Mouse (Mus musculus): ENCODE results near the gene Ikzf2. TPM values are rescaled to one million over a fixed set of nuclear protein-coding genes. Genes with fewer than 3 reads are reported as not detected.

Ikzf2 gene
- total RNA-seq (2021) = 1 to 10 TPM; 3.7 to 7.9 TPM

- intact Hi-C loops (cut with DNase I) = loop anchor here (2.0 to 5.0 kb wide), 2 partner anchors 355 to 445 kb away; no protein-coding TSS in a partner anchor
- DNase-seq (ENCODE audit: low spot score in 2 of 2) = peak; percentile 66 to 74
Observed at GRCm38 (mm10) chr1:69687076-69687991, at the start of gene Ikzf2. Gene Ikzf2 (minus strand): TSS chr1:69687245.

GRCm38 (mm10) chr1:69729729-69730128, 42.7 kb upstream of the Ikzf2 start:
- no peak for DNase-seq (ENCODE audit: low spot score in 2 of 2)
- intact Hi-C loops (cut with DNase I) = no loop called here

- no peak for DNase-seq (ENCODE audit: low spot score in 2 of 2)
- intact Hi-C loops (cut with DNase I) = no loop called here
Observed at GRCm38 (mm10) chr1:69729031-69729679, 42.1 kb upstream of the Ikzf2 start.

GRCm38 (mm10) chr1:69727968-69728367, 40.9 kb upstream of the Ikzf2 start:
- intact Hi-C loops (cut with DNase I) = no loop called here
- DNase-seq (ENCODE audit: low spot score in 2 of 2) = no peak

- DNase-seq (ENCODE audit: low spot score in 2 of 2) = no peak
- intact Hi-C loops (cut with DNase I) = no loop called here
Observed at GRCm38 (mm10) chr1:69717107-69717506, 30.1 kb upstream of the Ikzf2 start.

GRCm38 (mm10) chr1:69708571-69708970, 21.5 kb upstream of the Ikzf2 start:
- DNase-seq (ENCODE audit: low spot score in 2 of 2) = no peak
- intact Hi-C loops (cut with DNase I) = no loop called here

- DNase-seq (ENCODE audit: low spot score in 2 of 2) = no peak
- intact Hi-C loops (cut with DNase I) = no loop called here
Observed at GRCm38 (mm10) chr1:69703506-69704156, 16.6 kb upstream of the Ikzf2 start.

GRCm38 (mm10) chr1:69691946-69692345, 4.9 kb upstream of the Ikzf2 start:
- intact Hi-C loops (cut with DNase I) = no loop called here
- DNase-seq (ENCODE audit: low spot score in 2 of 2) = no peak

- intact Hi-C loops (cut with DNase I) = loop anchor here (5.0 kb wide), 1 partner anchor 447 kb away; no protein-coding TSS in a partner anchor
- peak; percentile 46 to 67 for DNase-seq (ENCODE audit: low spot score in 2 of 2)
Observed at GRCm38 (mm10) chr1:69688961-69689360, 1.9 kb upstream of the Ikzf2 start.

- intact Hi-C loops (cut with DNase I) = loop anchor here (5.0 kb wide), 1 partner anchor 446 kb away; no protein-coding TSS in a partner anchor
- no peak for DNase-seq (ENCODE audit: low spot score in 2 of 2)
Observed at GRCm38 (mm10) chr1:69688118-69688517, 1.1 kb upstream of the Ikzf2 start.

GRCm38 (mm10) chr1:69686741-69687075, 337 bp downstream of the Ikzf2 start:
- no peak for DNase-seq (ENCODE audit: low spot score in 2 of 2)
- intact Hi-C loops (cut with DNase I) = loop anchor here (2.0 to 5.0 kb wide), 2 partner anchors 354 to 444 kb away; no protein-coding TSS in a partner anchor

GRCm38 (mm10) chr1:69685890-69686490, 1.1 kb downstream of the Ikzf2 start:
- intact Hi-C loops (cut with DNase I) = loop anchor here (2.0 to 5.0 kb wide), 2 partner anchors 353 to 444 kb away; no protein-coding TSS in a partner anchor
- DNase-seq (ENCODE audit: low spot score in 2 of 2) = no peak

- intact Hi-C loops (cut with DNase I) = loop anchor here (5.0 kb wide), 1 partner anchor 443 kb away; no protein-coding TSS in a partner anchor
Observed at GRCm38 (mm10) chr1:69685049-69685889, 1.8 kb downstream of the Ikzf2 start.

GRCm38 (mm10) chr1:69684280-69685040, 2.6 kb downstream of the Ikzf2 start:
- intact Hi-C loops (cut with DNase I) = loop anchor here (5.0 kb wide), 1 partner anchor 442 kb away; no protein-coding TSS in a partner anchor
- no peak for DNase-seq (ENCODE audit: low spot score in 2 of 2)

More at GRCm38 (mm10) chr1:69685049-69685889, 1.8 kb downstream of the Ikzf2 start:
- DNase-seq (ENCODE audit: low spot score in 2 of 2) = no peak

GRCm38 (mm10) chr1:69683851-69684250, 3.2 kb downstream of the Ikzf2 start:
- DNase-seq (ENCODE audit: low spot score in 2 of 2) = no peak

GRCm38 (mm10) chr1:69683058-69683457, 4.0 kb downstream of the Ikzf2 start:
- intact Hi-C loops (cut with DNase I) = no loop called here
- DNase-seq (ENCODE audit: low spot score in 2 of 2) = no peak

More at GRCm38 (mm10) chr1:69683851-69684250, 3.2 kb downstream of the Ikzf2 start:
- intact Hi-C loops (cut with DNase I) = no loop called here

GRCm38 (mm10) chr1:69682261-69682660, 4.8 kb downstream of the Ikzf2 start:
- intact Hi-C loops (cut with DNase I) = no loop called here
- DNase-seq (ENCODE audit: low spot score in 2 of 2) = no peak

GRCm38 (mm10) chr1:69681003-69681402, 6.0 kb downstream of the Ikzf2 start:
- no peak for DNase-seq (ENCODE audit: low spot score in 2 of 2)
- intact Hi-C loops (cut with DNase I) = no loop called here
